Mouse (Mus musculus) small intestine, adult 10 weeks (tissue): Measurements from ENCODE around the gene Slc9a9. TPM values are rescaled to one million over a fixed set of nuclear protein-coding genes. Genes with fewer than 3 reads are reported as not detected.

Source experiments
- polyA plus RNA-seq: library from polyadenylated mRNA; stranded (reverse); fragments of 350-450 nt; fragmentation: Illumina TruSeq; extraction: RNeasy Lipid Tissue Mini Kit (QIAGEN cat#74804); gene quantifications from one replicate; pipeline ENCODE4 v1.2.3, GENCODE M21; 2014; ENCODE audit warnings: low replicate concordance

Slc9a9 gene
- 3.8 TPM for polyA plus RNA-seq

DNA sequence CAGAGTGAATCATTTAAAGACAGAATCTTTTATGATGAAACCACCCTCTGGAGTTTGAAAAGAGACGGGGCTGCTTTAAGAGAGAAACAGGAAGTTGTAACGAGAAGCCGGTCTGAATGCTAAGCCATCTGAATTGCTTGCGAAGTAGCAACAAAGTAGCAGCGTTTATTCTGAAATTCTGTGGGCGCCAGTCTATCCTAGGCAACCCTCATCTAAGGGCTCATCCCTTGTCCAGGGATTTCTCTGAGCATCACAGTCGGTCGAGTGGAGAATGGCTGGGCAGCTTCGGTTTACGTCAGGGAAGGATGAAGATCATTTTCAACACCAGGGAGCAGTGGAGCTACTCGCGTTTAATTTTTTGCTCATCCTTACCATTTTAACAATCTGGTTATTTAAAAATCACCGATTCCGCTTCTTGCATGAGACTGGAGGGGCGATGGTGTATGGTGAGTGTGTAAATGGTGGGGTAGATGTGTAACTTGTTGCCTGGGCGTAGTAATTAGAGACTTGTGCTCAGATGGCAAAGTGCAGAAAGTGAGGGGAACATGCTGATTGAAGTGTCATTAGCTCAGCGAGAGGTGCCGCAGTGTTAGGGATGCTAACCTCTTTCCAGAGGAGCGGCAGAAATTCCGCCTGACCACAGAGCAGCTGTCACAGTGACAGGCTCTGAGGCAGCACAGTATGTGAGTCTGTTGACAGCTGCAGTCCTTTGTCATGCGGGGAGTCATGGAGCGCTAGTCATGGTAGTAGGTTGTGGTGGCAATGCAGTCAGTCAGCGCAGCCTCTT is at the start of gene Slc9a9:
Slc9a9 (plus strand) TSS at position 119 of the 787 bp plus-strand sequence.

Other genes starting within 250 kb of the Slc9a9 start
- gene 1190002N15Rik, start 131.8 kb upstream of the Slc9a9 start, polyA plus RNA-seq: 126 TPM